Mouse (Mus musculus) hindbrain, embryonic 11.5 days (tissue): ENCODE data around the gene Ost4. TPM values are rescaled to one million over a fixed set of nuclear protein-coding genes. Genes with fewer than 3 reads are reported as not detected.

Experiments
- ATAC-seq: fragments of 200-750 bp; cut with Nextera tagmentation; 2 replicates; pipeline ENCODE4 v1.8.0; 2017; ENCODE audit warnings: mild to moderate bottlenecking, moderate TSS enrichment, moderate library complexity; ENCODE audit not compliant: low FRiP score
- DNase-seq: peaks from one replicate; pipeline ENCODE4 v3.0.0-alpha.2; 2015; ENCODE audit warnings: low spot score
- H3K27ac ChIP-seq: fragments of 300-500 bp; sonication (generic); 2 replicates; pipeline ENCODE4 v1.5.1; 2014; ENCODE audit warnings: mild to moderate bottlenecking, low read depth, low read length
- H3K27me3 ChIP-seq: fragments of 300-500 bp; sonication (generic); 2 replicates; pipeline ENCODE4 v1.6.1; 2014; ENCODE audit warnings: mild to moderate bottlenecking, low read length, moderate library complexity, mixed read lengths; ENCODE audit not compliant: control insufficient read depth, insufficient read depth
- H3K36me3 ChIP-seq: fragments of 300-500 bp; sonication (generic); 2 replicates; pipeline ENCODE4 v1.6.1; 2014; ENCODE audit warnings: mild to moderate bottlenecking, low read length, moderate library complexity, mixed read lengths; ENCODE audit not compliant: control insufficient read depth, insufficient read depth
- H3K4me1 ChIP-seq: fragments of 300-500 bp; sonication (generic); replicated peaks from 2 replicates; pipeline ENCODE4 v1.6.1; 2014; ENCODE audit warnings: low read length, mixed read lengths; ENCODE audit not compliant: control insufficient read depth, insufficient read depth
- H3K4me2 ChIP-seq: fragments of 300-500 bp; sonication (generic); replicated peaks from 2 replicates; pipeline ENCODE4 v1.6.1; 2014; ENCODE audit warnings: mild to moderate bottlenecking, low read depth, low read length
- H3K4me3 ChIP-seq: fragments of 300-500 bp; sonication (generic); 2 replicates; pipeline ENCODE4 v1.5.1; 2014; ENCODE audit warnings: low read depth, low read length
- H3K9ac ChIP-seq: fragments of 300-500 bp; sonication (generic); 2 replicates; pipeline ENCODE4 v1.6.1; 2014; ENCODE audit warnings: low read depth, low read length
- H3K9me3 ChIP-seq: fragments of 300-500 bp; sonication (generic); 2 replicates; pipeline ENCODE4 v1.6.1; 2016; ENCODE audit warnings: low read length; ENCODE audit not compliant: control insufficient read depth
- WGBS: fragments of 180-500 bp; shearing (Covaris S2); extraction: QIAGEN DNeasy Blood & Tissue Kit; methylation state at CpG from one replicate; pipeline ENCODE4 v1.1.7; 2014; 5-methylcytosine and 5-hydroxymethylcytosine counted together
- polyA plus RNA-seq: library from polyadenylated mRNA; unstranded; fragments of >200 nt; fragmentation: Nextera tagmentation; extraction: Ambion mirVana; gene quantifications from 2 replicates; pipeline ENCODE4 v1.2.1, GENCODE M21; 2014

Ost4 gene
- polyA plus RNA-seq, 1 experiment from 2014 or later, result 338 TPM

DNA sequence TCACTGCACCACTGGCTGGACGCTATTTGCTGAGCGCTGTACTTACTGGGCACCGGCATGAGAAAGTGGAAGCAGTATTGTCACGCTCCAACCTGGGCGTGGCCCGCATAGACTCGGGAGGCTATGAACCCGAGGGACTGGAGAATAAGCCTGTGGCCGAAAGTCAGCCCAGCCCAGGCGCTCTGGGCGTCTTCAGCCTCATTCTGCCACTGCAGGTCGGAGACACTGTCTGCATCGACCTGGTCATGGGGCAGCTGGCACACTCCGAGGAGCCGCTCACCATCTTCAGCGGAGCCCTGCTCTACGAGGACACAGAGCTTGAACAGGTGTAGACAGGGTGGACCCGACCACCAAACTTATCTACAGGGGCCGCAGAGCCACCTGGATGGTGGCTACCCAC, 13.0 kb upstream of the Ost4 start:
- Histone ChIP-seq H3K9ac (no peak overlapping the region), H3K9me3 (no peaks in the 10 kb centered on the region), H3K4me1 (peaks cover 5% of the 10 kb centered on the region), H3K36me3 (no peaks in the 10 kb centered on the region), H3K4me3 (no peak overlapping the region), H3K27ac (no peak overlapping the region), H3K4me2 (no peak overlapping the region), H3K27me3 (no peaks in the 10 kb centered on the region)
- ATAC-seq, result peak; percentile 20; the same call in 1 of the 2 replicates
- no peak for DNase-seq
- WGBS, result 61% methylated on average over 19 of the region's 19 CpGs

DNA sequence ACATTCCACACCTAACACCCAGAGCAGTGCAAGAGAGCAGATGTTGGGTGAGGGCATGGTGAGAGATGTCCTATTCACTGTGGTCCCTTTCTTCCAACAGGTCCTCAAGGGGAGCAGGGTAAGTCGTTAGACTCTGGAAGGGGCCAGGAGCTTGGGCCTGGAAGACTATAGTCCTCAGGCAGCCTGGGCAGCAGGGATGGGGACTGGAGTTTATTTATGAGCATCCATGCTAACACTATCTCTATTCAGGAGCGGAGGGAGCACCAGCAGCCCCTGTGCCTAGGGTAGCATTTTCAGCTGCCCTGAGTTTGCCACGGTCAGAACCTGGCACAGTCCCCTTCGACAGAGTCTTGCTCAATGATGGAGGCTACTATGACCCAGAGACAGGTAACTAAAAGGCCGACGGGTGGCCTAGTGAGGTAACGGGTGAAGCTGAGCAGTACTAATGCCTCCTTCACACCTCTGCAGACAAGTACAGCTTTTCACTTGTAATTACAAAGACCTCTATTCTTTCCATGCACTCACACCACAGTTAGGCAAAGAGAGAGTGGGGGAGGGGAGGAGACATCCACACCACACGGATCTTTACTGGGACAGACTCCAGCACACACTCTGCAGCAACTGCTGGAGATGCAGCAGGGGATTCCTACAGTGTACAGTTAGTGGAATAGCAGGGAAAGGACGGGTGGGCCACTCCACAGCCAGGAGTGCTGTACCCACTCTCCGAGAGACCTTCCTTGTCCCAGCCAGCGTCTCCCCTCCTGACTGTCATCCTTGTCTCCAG, 12.4 kb upstream of the Ost4 start:
- Histone ChIP-seq H3K4me1 (peaks cover 5% of the 10 kb centered on the region), H3K4me3 (no peak overlapping the region), H3K9ac (no peak overlapping the region), H3K4me2 (no peak overlapping the region), H3K36me3 (no peaks in the 10 kb centered on the region), H3K27me3 (no peaks in the 10 kb centered on the region), H3K9me3 (no peaks in the 10 kb centered on the region), H3K27ac (no peak overlapping the region)
- no peak for ATAC-seq
- 76% methylated on average over 11 of the region's 11 CpGs for WGBS
- DNase-seq, result no peak

DNA sequence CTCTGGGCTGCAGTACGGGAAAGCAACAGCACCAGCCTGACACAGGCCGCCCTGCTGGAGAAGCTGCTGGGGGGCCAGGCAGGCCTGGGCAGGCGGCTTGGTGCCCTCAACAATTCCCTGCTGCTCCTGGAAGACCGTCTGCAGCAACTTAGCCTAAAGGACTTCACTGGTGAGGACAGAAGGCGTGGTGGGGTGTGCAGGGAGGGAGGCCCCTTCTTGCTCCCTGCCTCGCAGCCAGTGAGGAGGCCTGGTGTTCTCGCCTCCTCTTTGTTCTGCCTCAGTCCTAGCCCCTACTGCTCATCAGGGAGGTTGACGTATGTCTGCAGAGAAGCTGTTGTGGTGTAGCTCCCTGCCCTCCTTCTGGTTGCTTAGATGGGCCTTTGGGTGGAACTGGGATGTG, 11.1 kb upstream of the Ost4 start:
- Histone ChIP-seq H3K4me1 (peaks cover 5% of the 10 kb centered on the region), H3K4me2 (no peak overlapping the region), H3K27me3 (no peaks in the 10 kb centered on the region), H3K4me3 (no peak overlapping the region), H3K9me3 (no peaks in the 10 kb centered on the region), H3K36me3 (no peaks in the 10 kb centered on the region), H3K27ac (no peak overlapping the region), H3K9ac (no peak overlapping the region)
- WGBS, result 88% methylated on average over 8 of the region's 8 CpGs
- ATAC-seq (no peak), DNase-seq (no peak)

DNA sequence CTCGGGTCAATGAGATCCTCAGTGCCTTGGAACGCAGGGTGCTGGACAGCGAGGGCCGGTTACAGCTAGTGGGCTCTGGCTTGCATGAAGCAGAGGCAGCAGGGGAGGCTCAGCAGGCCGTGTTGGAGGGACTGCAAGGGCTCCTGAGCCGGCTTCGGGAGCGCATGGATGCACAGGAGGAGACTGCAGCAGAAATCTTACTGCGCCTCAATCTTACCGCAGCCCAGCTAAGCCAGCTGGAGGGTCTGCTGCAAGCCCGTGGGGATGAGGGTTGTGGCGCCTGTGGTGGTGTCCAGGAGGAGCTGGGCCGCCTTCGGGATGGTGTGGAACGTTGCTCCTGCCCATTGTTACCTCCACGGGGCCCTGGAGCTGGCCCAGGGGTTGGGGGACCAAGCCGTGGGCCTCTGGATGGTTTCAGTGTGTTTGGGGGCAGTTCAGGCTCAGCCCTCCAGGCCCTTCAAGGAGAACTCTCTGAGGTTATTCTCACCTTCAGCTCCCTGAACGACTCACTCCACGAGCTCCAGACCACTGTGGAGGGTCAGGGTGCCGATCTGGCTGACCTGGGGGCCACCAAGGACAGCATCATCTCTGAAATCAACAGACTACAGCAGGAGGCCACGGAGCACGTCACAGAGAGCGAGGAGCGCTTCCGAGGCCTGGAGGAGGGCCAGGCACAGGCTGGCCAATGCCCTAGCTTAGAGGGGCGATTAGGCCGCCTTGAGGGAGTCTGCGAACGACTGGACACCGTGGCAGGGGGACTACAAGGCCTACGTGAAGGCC, 10.5 kb upstream of the Ost4 start:
- 86% methylated on average over 31 of the region's 31 CpGs for WGBS
- ATAC-seq (no peak), DNase-seq (no peak)
- H3K36me3 ChIP-seq, result no peaks in the 10 kb centered on the region
- H3K9ac ChIP-seq, result no peak overlapping the region
- no peak overlapping the region for H3K27ac ChIP-seq
- no peaks in the 10 kb centered on the region for H3K27me3 ChIP-seq
- H3K9me3 ChIP-seq, result no peaks in the 10 kb centered on the region
- H3K4me2 ChIP-seq, result no peak overlapping the region
- peaks cover 5% of the 10 kb centered on the region for H3K4me1 ChIP-seq
- no peak overlapping the region for H3K4me3 ChIP-seq

DNA sequence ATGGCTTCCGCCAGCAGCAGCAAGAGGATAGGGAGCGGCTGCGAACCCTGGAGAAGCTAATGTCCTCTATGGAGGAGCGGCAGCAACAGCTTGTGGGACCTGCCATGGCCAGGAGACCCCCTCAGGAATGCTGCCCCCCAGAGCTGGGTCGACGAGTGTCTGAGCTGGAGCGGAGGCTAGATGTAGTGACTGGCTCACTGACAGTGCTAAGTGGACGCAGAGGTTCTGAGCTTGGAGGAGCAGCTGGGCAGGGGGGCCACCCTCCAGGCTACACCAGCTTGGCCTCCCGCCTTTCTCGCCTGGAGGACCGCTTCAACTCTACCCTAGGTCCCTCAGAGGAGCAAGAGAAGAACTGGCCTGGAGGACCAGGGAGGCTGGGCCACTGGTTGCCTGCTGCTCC, 9.8 kb upstream of the Ost4 start:
- DNase-seq (no peak), ATAC-seq (no peak)
- H3K4me2 ChIP-seq, result no peak overlapping the region
- 90% methylated on average over 11 of the region's 11 CpGs for WGBS
- H3K9ac ChIP-seq, result no peak overlapping the region
- H3K4me3 ChIP-seq, result no peak overlapping the region
- H3K27me3 ChIP-seq, result no peaks in the 10 kb centered on the region
- H3K36me3 ChIP-seq, result no peaks in the 10 kb centered on the region
- H3K4me1 ChIP-seq, result peaks cover 7% of the 10 kb centered on the region
- no peak overlapping the region for H3K27ac ChIP-seq
- no peaks in the 10 kb centered on the region for H3K9me3 ChIP-seq

DNA sequence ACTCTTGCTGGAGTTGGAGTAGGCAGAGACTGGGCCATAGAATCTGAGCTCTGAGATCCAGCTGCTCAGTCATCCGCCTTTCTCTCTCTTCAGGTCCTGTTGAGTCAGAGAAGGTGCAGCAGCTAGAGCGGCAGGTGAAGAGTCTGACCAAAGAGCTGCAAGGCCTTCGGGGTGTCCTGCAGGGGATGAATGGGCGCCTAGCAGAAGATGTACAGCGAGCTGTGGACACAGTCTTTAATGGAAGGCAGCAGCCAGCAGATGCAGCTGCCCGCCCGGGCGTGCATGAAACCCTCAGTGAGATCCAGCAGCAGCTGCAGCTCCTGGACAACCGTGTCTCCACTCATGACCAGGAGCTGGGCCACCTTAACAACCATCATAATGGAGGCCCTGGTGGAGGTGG, 9.3 kb upstream of the Ost4 start:
- DNase-seq, result no peak
- Histone ChIP-seq H3K27ac (no peak overlapping the region), H3K27me3 (no peaks in the 10 kb centered on the region), H3K36me3 (no peaks in the 10 kb centered on the region), H3K4me1 (peaks cover 3% of the 10 kb centered on the region), H3K4me3 (no peak overlapping the region), H3K9ac (no peak overlapping the region), H3K4me2 (no peak overlapping the region), H3K9me3 (no peaks in the 10 kb centered on the region)
- ATAC-seq, result no peak
- 96% methylated on average over 9 of the region's 9 CpGs for WGBS

DNA sequence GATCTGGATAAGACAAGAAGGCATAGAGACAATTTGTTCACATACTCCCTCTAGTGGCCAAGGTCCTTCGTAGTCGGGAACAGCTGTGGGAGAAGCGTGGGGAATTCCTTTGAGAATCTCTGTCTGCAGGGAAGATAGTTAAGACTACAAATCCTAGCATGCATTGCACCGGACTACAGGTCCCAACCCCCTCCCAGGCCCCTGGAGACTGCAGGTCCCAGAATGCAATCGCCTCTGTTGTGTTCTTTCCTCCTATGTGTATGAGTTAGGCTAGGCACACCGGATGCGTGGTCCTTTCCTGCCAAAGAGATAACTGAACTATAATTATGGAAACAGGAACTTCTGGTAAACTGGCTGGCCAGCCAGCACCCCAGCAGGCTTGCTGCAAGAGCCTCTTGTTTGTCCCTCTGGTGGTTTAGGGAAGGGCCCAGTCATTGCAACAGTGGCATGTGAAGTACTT, 8.4 kb upstream of the Ost4 start:
- Histone ChIP-seq H3K4me3 (peak overlapping the region; percentile 0; the same call in 1 of the 2 replicates), H3K27ac (no peak overlapping the region), H3K27me3 (no peaks in the 10 kb centered on the region), H3K9me3 (no peaks in the 10 kb centered on the region), H3K9ac (no peak overlapping the region), H3K4me2 (peak overlapping the region; percentile 11; the same call in 1 of the 2 replicates), H3K36me3 (no peaks in the 10 kb centered on the region), H3K4me1 (peaks cover 2% of the 10 kb centered on the region; the same call in 1 of the 2 replicates)
- peak; percentile 87 for ATAC-seq
- peak; percentile 90 for DNase-seq
- WGBS, result 11% methylated on average over 7 of the region's 7 CpGs

DNA sequence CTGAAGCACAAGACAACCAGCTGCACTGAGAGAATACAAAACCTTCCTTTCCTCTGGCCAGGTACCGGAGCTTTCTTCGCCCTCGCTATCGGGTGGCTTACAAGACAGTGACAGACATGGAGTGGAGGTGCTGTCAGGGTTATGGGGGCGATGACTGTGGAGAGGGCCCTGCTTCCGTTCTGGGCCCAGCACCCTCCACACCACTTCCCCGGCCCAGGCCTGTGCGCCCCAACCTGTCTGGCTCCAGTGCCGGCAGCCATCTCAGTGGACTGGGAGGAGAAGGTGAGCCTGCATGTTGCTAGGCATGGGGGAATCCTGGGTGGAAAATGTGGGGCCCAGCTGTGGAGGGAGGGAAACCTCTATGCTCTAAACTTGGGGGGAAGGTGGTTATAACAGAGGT, 7.9 kb upstream of the Ost4 start:
- Histone ChIP-seq H3K9me3 (no peaks in the 10 kb centered on the region), H3K27me3 (no peaks in the 10 kb centered on the region), H3K9ac (no peak overlapping the region), H3K4me3 (peak overlapping the region; percentile 0; the same call in 1 of the 2 replicates), H3K27ac (0 out of 2 replicates have a peak overlapping the region, but pooled peaks have one; percentile 4), H3K4me1 (peaks cover 2% of the 10 kb centered on the region; the same call in 1 of the 2 replicates), H3K36me3 (no peaks in the 10 kb centered on the region), H3K4me2 (peak overlapping the region; percentile 24)
- peak; percentile 25 for ATAC-seq
- no peak for DNase-seq
- 69% methylated on average over 9 of the region's 9 CpGs for WGBS
